Mouse (Mus musculus) limb, embryonic 11.5 days (tissue): ENCODE results near the gene Klhl3. TPM values are rescaled to one million over a fixed set of nuclear protein-coding genes. Genes with fewer than 3 reads are reported as not detected.
"Not testable (repeated sequence)": the region's sequence is repeated elsewhere in the genome, so short reads cannot be mapped to it uniquely, and the experiment has no call there.

Experiments
- ATAC-seq: fragments of 200-750 bp; cut with Nextera tagmentation; 2 replicates; pipeline ENCODE4 v1.8.0; 2017; ENCODE audit warnings: low read depth; ENCODE audit not compliant: insufficient number of reproducible peaks, low FRiP score, low TSS enrichment
- DNase-seq: peaks from one replicate; pipeline ENCODE4 v3.0.0-alpha.2; 2015; ENCODE audit warnings: low spot score
- H3K27ac ChIP-seq: fragments of 300-500 bp; sonication (generic); replicated peaks from 2 replicates; pipeline ENCODE4 v1.5.1; 2014; ENCODE audit warnings: low read depth, mild to moderate bottlenecking, low read length
- H3K27me3 ChIP-seq: fragments of 300-500 bp; sonication (generic); 2 replicates; pipeline ENCODE4 v1.6.1; 2014; ENCODE audit warnings: mild to moderate bottlenecking, low read length, mixed read lengths; ENCODE audit not compliant: control insufficient read depth, insufficient read depth
- H3K36me3 ChIP-seq: fragments of 300-500 bp; sonication (generic); 2 replicates; pipeline ENCODE4 v1.6.1; 2014; ENCODE audit warnings: mild to moderate bottlenecking, low read length, moderate library complexity, mixed read lengths; ENCODE audit not compliant: control insufficient read depth, insufficient read depth
- H3K4me1 ChIP-seq: fragments of 300-500 bp; sonication (generic); 2 replicates; pipeline ENCODE4 v1.6.1; 2014; ENCODE audit warnings: low read length, mixed read lengths; ENCODE audit not compliant: control insufficient read depth, insufficient read depth
- H3K4me2 ChIP-seq: fragments of 300-500 bp; sonication (generic); 2 replicates; pipeline ENCODE4 v1.6.1; 2014; ENCODE audit warnings: low read depth, mild to moderate bottlenecking, moderate library complexity; ENCODE audit not compliant: severe bottlenecking
- H3K4me3 ChIP-seq: fragments of 300-500 bp; sonication (generic); 2 replicates; pipeline ENCODE4 v1.5.1; 2014; ENCODE audit warnings: low read depth, low read length
- H3K9ac ChIP-seq: fragments of 300-500 bp; sonication (generic); 2 replicates; pipeline ENCODE4 v1.6.1; 2014; ENCODE audit warnings: mild to moderate bottlenecking, low read length
- H3K9me3 ChIP-seq: fragments of 300-500 bp; sonication (generic); 2 replicates; pipeline ENCODE4 v1.6.1; 2016; ENCODE audit warnings: low read length; ENCODE audit not compliant: control insufficient read depth
- WGBS: fragments of 180-500 bp; shearing (Covaris S2); extraction: QIAGEN DNeasy Blood & Tissue Kit; methylation state at CpG from one replicate; pipeline ENCODE4 v1.1.7; 2014; 5-methylcytosine and 5-hydroxymethylcytosine counted together
- polyA plus RNA-seq: library from polyadenylated mRNA; unstranded; fragments of >200 nt; fragmentation: Nextera tagmentation; extraction: Ambion mirVana; gene quantifications from 2 replicates; pipeline ENCODE4 v1.2.1, GENCODE M21; 2014

Gene Klhl3
- polyA plus RNA-seq, 1 experiment from 2014 or later: 3.5 TPM

DNA sequence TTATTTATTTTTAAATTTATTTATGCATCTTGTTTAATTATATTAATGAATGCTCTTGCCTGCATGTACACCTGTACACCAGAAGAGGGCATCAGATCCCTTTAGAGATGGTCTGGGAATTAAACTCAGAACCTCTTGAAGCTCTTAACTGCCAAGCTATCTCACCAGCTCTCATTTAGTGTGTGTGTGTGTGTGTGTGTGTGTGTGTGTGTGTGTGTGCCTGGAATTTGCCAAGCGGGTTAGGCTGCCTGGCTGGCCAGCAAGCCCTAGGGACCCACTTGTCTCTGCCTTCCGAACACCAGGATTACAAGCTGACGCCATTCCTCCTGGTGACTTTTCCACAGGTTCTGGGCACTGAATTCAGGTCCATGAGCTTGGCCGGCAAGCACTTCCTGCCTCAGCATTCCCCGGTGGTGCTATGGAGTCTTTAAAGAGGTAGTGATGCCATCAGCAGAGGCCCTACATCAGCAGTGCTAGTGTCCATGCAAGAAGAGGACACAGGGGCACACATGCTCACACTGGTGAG, 35.7 kb upstream of the Klhl3 start:
- no peaks in the 10 kb centered on the region for H3K36me3 ChIP-seq
- H3K4me1 ChIP-seq: no peaks in the 10 kb centered on the region
- H3K4me3 ChIP-seq: no peak overlapping the region
- ATAC-seq (no peak), DNase-seq (no peak)
- H3K9ac ChIP-seq: no peak overlapping the region
- H3K27ac ChIP-seq: no peak overlapping the region
- H3K4me2 ChIP-seq: peak overlapping the region; percentile 53
- H3K27me3 ChIP-seq: no peaks in the 10 kb centered on the region
- 45% methylated on average over 5 of the region's 5 CpGs for WGBS
- no peaks in the 10 kb centered on the region for H3K9me3 ChIP-seq

DNA sequence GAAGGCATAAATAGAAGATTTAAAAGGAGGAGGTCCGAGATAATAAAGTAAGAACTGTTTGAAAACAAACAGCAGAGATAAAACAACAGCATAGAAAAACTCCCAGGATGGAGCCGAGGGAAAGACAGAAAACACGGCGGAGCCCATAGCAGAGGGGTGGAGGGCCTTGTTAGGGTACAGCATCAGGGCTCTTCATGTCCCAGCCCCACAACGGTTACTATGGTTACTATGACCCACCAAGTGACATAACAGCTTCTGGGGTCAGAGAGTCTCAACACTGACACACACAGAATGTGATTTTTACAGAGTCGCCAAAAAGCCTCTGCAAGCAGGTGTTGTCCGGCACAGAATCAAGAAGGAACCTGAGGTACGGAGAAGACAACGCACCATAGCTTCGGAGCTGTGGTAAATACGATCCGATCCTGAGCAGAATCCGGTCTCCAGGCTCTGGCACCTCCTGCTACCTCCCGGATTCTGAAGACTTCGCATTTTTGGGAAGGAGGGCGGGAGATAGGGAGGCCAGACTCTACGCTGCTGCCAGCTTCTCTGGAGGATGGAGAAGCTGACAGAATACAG, 35.0 kb upstream of the Klhl3 start:
- 0 out of 2 replicates have a peak, but pooled peaks have one; percentile 35 for ATAC-seq
- Histone ChIP-seq H3K36me3 (no peaks in the 10 kb centered on the region), H3K27ac (no peak overlapping the region), H3K4me2 (peak overlapping the region; percentile 53), H3K4me1 (no peaks in the 10 kb centered on the region), H3K9ac (no peak overlapping the region), H3K27me3 (no peaks in the 10 kb centered on the region), H3K9me3 (no peaks in the 10 kb centered on the region), H3K4me3 (peak overlapping the region; percentile 19)
- WGBS: under 1% methylated on average over 17 of the region's 17 CpGs
- DNase-seq: peak; percentile 83

DNA sequence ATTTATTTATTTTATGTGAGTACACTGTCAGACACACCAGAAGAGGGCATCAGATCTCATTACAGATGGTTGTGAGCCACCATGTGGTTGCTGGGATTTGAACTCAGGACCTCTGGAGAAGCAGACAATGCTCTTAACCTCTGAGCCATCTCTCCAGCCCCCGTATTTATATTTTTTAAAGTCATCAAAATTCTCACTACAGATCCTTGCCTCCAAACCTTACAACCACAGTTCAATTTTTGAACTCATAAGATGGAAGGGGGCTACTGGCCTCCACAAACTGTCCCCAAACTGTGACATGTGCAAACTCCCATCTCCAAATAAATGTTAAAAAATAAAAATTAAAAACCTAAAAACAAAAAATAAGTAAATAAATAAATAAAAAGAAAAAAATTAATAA, 34.4 kb upstream of the Klhl3 start:
- Histone ChIP-seq H3K4me2 (no peak overlapping the region), H3K9me3 (no peaks in the 10 kb centered on the region), H3K4me1 (no peaks in the 10 kb centered on the region), H3K27ac (no peak overlapping the region), H3K9ac (no peak overlapping the region), H3K27me3 (no peaks in the 10 kb centered on the region), H3K4me3 (no peak overlapping the region), H3K36me3 (no peaks in the 10 kb centered on the region)
- DNase-seq: no peak
- no peak for ATAC-seq
- WGBS: 91% methylated on average over 1 of the region's 1 CpGs

DNA sequence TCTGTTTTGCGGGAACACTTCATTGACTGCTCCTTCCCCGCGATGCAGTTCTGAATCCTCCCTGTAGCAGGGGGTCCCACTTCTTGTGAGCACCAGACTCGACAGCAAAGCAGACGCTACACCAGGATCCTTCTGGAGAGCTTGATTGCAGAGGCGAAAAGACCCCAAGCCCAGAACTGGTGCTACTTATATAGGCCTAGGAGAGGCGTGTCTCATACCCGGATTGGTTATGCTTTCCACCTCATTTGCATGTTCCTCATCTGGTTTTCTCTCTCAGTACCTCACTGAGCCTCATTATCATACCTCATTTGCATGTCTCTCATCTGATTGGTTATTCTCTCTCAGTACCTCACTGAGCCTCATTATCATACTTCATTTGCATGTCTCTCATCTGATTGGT, 33.2 kb upstream of the Klhl3 start:
- not testable (repeated sequence) for DNase-seq, ATAC-seq, H3K4me2 ChIP-seq, H3K36me3 ChIP-seq, H3K4me3 ChIP-seq, H3K27ac ChIP-seq, H3K27me3 ChIP-seq, H3K4me1 ChIP-seq, H3K9ac ChIP-seq, H3K9me3 ChIP-seq
- 96% methylated on average over 8 of the region's 8 CpGs for WGBS

DNA sequence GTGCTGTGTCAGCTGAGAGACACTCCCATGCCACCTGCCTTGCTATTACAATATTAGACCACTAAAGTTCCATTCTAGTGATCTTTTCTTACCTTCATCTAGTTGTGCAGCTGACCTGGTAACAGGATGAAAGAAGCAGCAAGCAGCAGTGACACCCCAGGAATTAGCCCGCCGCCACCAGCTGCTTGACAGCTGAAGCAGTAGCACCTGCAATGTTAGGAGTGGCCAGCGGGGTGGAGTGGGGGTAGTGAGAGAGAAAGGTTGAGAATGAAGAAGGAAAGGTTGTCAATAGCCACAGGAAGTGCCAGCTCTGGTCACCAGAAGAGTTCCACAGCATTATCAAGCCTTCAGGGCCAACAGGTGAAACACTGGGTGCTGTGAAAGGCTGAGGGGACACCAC, 18.3 kb upstream of the Klhl3 start:
- Histone ChIP-seq H3K9ac (no peak overlapping the region), H3K4me3 (no peak overlapping the region), H3K4me1 (no peaks in the 10 kb centered on the region), H3K9me3 (peaks cover 3% of the 10 kb centered on the region; the same call in 1 of the 2 replicates), H3K27me3 (no peaks in the 10 kb centered on the region), H3K27ac (no peak overlapping the region), H3K4me2 (no peak overlapping the region), H3K36me3 (peaks cover 3% of the 10 kb centered on the region; the same call in 1 of the 2 replicates)
- WGBS: 45% methylated on average over 3 of the region's 3 CpGs
- ATAC-seq (no peak), DNase-seq (no peak)

DNA sequence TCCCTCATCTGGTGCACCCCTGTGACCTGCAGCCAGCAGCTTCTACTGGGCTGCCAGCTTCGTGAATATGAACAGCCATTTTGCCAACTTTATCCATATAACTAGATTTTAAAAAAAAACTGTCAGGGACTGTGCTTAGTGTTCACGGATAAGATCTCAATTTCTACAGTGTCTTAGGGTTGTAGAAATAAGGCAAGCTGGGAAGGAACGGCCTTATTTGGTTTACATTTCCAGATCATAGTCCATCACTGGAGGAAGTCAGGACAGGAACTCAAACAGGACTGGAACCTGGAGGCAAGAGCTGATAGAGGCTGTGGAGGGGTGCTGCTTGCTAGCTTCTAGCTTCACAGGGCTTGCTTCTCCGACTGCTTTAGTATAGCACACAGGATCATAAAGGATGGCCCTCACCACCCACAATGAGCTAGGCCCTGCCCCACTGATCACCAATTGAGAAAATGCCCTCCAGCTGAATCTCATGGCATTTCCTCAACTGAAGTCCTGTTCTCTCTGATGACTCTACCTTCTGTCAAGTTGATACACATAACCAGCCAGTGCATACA, 16.4 kb upstream of the Klhl3 start:
- Histone ChIP-seq H3K27me3 (no peaks in the 10 kb centered on the region), H3K4me1 (0 out of 2 replicates have a peak, but pooled peaks cover 2% of the 10 kb centered on the region), H3K4me2 (peak overlapping the region; percentile 54), H3K27ac (peak overlapping the region; percentile 99), H3K9me3 (no peaks in the 10 kb centered on the region; the same call in 1 of the 2 replicates), H3K4me3 (peak overlapping the region; percentile 100), H3K9ac (peak overlapping the region; percentile 100), H3K36me3 (peaks cover 3% of the 10 kb centered on the region; the same call in 1 of the 2 replicates)
- DNase-seq: no peak
- ATAC-seq: 0 out of 2 replicates have a peak, but pooled peaks have one; percentile 0
- 37% methylated on average over 4 of the region's 4 CpGs for WGBS

DNA sequence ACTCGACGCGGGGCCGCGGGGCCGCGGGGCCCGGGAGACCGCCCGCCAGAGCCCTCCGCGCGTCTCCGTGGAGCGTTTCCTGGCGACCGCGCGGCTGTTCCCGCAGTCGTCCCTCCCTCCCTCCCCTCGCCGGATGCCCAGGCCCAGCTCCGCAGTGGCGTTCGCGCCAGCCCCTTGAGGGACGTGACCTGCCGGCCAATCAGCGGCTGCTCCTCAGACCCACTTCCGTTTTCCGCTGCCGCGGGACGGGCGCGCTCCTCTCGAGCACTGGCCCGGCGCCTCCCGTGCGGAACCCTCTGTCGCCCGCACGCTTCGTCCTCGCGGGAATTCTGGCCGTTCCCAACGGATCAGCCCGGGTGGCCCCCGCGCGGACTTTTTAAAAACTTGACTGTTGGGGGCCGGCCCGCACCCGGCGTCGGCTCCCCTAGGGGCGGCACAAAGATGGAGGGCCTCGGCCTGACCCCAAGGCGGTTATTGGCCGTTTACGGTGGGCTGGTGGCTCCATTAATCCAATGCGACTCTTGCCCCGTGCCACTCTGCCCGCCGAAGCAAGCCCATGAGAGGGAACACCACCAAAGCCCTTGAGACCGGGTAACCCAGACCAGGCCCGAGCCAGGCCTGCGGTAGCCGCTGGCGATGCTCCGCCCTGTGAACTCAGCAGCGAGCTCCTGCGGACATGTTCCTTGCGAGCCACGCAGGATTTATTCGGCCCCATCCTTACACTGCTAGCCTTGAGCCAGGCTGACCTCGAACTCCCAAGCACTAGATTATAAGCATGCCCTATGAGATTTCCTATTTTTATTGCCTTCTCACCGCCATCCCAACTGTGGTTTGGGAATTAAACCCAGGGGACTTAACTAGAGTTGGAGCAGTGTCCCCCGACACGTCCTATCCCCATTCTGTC, 15.6 kb upstream of the Klhl3 start:
- Histone ChIP-seq H3K4me3 (peak overlapping the region; percentile 100), H3K9me3 (no peaks in the 10 kb centered on the region), H3K36me3 (peaks cover 3% of the 10 kb centered on the region; the same call in 1 of the 2 replicates), H3K4me2 (peak overlapping the region; percentile 54), H3K4me1 (0 out of 2 replicates have a peak, but pooled peaks cover 2% of the 10 kb centered on the region), H3K27me3 (no peaks in the 10 kb centered on the region), H3K27ac (peak overlapping the region; percentile 99), H3K9ac (peak overlapping the region; percentile 100)
- under 1% methylated on average over 79 of the region's 83 CpGs for WGBS
- DNase-seq: peak; percentile 95
- peak; percentile 96 for ATAC-seq

DNA sequence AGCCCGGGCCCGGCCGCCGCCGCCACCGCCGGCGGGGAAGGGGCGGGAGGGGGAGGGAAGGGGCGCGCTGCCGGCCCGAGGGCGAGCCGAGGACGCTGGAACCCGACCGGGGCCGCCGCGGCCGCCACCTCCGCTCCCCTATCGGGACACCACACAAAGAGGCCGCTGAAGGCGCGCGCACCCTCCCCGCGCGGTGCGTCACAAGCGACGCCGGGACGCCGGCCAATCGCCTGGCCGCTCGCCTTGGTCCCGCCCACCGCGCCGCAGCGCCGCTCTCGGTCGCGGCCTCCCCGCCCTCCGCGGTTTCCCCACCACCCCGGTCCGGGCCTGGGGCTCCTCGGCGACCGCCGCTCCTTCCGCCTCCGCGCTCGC, 15.0 kb upstream of the Klhl3 start, which contains the start of gene Hnrnpa0:
Hnrnpa0 (minus strand) TSS at position 161 of the 372 bp plus-strand sequence.
- H3K27me3 ChIP-seq: no peaks in the 10 kb centered on the region
- ATAC-seq (peak; percentile 94), DNase-seq (peak; percentile 95)
- 0 out of 2 replicates have a peak, but pooled peaks cover 2% of the 10 kb centered on the region for H3K4me1 ChIP-seq
- under 1% methylated on average over 30 of the region's 62 CpGs for WGBS
- peaks cover 3% of the 10 kb centered on the region; the same call in 1 of the 2 replicates for H3K36me3 ChIP-seq
- no peaks in the 10 kb centered on the region for H3K9me3 ChIP-seq
- H3K9ac ChIP-seq: peak within 1 kb of the TSS; percentile 100
- peak within 1 kb of the TSS; percentile 65 for H3K4me2 ChIP-seq
- H3K4me3 ChIP-seq: peak within 1 kb of the TSS; percentile 100
- H3K27ac ChIP-seq: peak within 1 kb of the TSS; percentile 99
